In genomic region chr3:52496965-52497364, GRCm38 (mm10) we compare ENCODE assay signal across 27 mouse cellular contexts.
"Had no signal": no experiment of that assay in that cellular context is flagged by ENCODE, and none has a peak within 500 bp of the region (broad histone marks: within the 10 kb centered on the region; RNA-seq: fewer than 3 reads in every experiment).

No protein-coding gene starts in this region.

- H3K9ac ChIP-seq: heart, embryonic 12.5 days; hindbrain, embryonic 12.5 days; hindbrain, embryonic 14.5 days; kidney, embryonic 15.5 days; limb, embryonic 13.5 days; limb, embryonic 15.5 days; liver, embryonic 13.5 days; liver, embryonic 15.5 days had no signal

- H3K27ac ChIP-seq: gastrocnemius, adult 2 months; heart, embryonic 10.5 days; hindbrain, embryonic 10.5 days; hindbrain, embryonic 12.5 days; hindbrain, embryonic 14.5 days; kidney, embryonic 15.5 days; kidney, postnatal 0 days; limb, embryonic 13.5 days; limb, embryonic 15.5 days; liver, embryonic 13.5 days; liver, embryonic 15.5 days had no signal

- H3K36me3 ChIP-seq: heart, embryonic 10.5 days; heart, embryonic 12.5 days; hindbrain, embryonic 10.5 days; hindbrain, embryonic 12.5 days; kidney, embryonic 15.5 days; limb, embryonic 13.5 days; limb, embryonic 15.5 days; liver, embryonic 13.5 days; liver, embryonic 15.5 days had no signal

- DNase-seq: gastrocnemius, adult 2 months; gastrocnemius, postnatal 10 days; gastrocnemius, postnatal 25 days; heart, adult 18-20 months; heart, postnatal 10 days; heart, postnatal 4 days; kidney, adult 11 months; kidney, adult 8-10 months; kidney, postnatal 14 days; kidney, postnatal 36 days; layer of hippocampus, adult 9-11 months; layer of hippocampus, postnatal 36 days; left cerebral cortex, postnatal 4 days; liver, embryonic 13.5 days had no signal

- ATAC-seq: hindbrain, embryonic 16.5 days; inflammation-experienced regulatory T-cells, adult 6 months had no signal

- H3K4me2 ChIP-seq: heart, embryonic 12.5 days; hindbrain, embryonic 12.5 days; hindbrain, embryonic 14.5 days; kidney, embryonic 15.5 days; limb, embryonic 13.5 days; limb, embryonic 15.5 days; liver, embryonic 11.5 days; liver, embryonic 13.5 days; liver, embryonic 15.5 days had no signal

- H3K27me3 ChIP-seq: hindbrain, embryonic 12.5 days; kidney, embryonic 15.5 days; limb, embryonic 13.5 days; limb, embryonic 15.5 days; liver, embryonic 13.5 days; liver, embryonic 15.5 days had no signal

- H3K4me1 ChIP-seq: hindbrain, embryonic 12.5 days; limb, embryonic 13.5 days; limb, embryonic 15.5 days; liver, embryonic 13.5 days; liver, embryonic 15.5 days had no signal

- H3K4me3 ChIP-seq: gastrocnemius, adult 2 months; heart, embryonic 10.5 days; heart, embryonic 12.5 days; hindbrain, embryonic 10.5 days; hindbrain, embryonic 12.5 days; kidney, embryonic 15.5 days; limb, embryonic 13.5 days; limb, embryonic 15.5 days; liver, embryonic 13.5 days; liver, embryonic 15.5 days had no signal

- H3K9me3 ChIP-seq: heart, embryonic 10.5 days; heart, embryonic 12.5 days; hindbrain, embryonic 10.5 days; hindbrain, embryonic 12.5 days; kidney, embryonic 15.5 days; limb, embryonic 13.5 days; limb, embryonic 15.5 days; liver, embryonic 13.5 days; liver, embryonic 15.5 days had no signal
